Mouse (Mus musculus) limb, embryonic 10.5 days (tissue): Measurements from ENCODE around the gene Fblim1. TPM values are rescaled to one million over a fixed set of nuclear protein-coding genes. Genes with fewer than 3 reads are reported as not detected.

Experiments used
- DNase-seq: peaks from one replicate; pipeline ENCODE4 v3.0.0-alpha.2; 2017; ENCODE audit warnings: low spot score
- H3K27ac ChIP-seq: fragments of 300-500 bp; sonication (generic); 2 replicates; pipeline ENCODE4 v1.5.1; 2016; ENCODE audit warnings: mild to moderate bottlenecking
- H3K27me3 ChIP-seq: fragments of 300-500 bp; sonication (generic); 2 replicates; pipeline ENCODE4 v1.6.1; 2016; ENCODE audit warnings: low read depth, mild to moderate bottlenecking; ENCODE audit not compliant: poor library complexity, severe bottlenecking
- H3K36me3 ChIP-seq: fragments of 300-500 bp; sonication (generic); 2 replicates; pipeline ENCODE4 v1.6.1; 2016; ENCODE audit warnings: mild to moderate bottlenecking, moderate library complexity
- H3K4me1 ChIP-seq: fragments of 300-500 bp; sonication (generic); 2 replicates; pipeline ENCODE4 v1.6.1; 2016
- H3K4me3 ChIP-seq: fragments of 300-500 bp; sonication (generic); 2 replicates; pipeline ENCODE4 v1.5.1; 2016; ENCODE audit warnings: mild to moderate bottlenecking, moderate library complexity
- H3K9me3 ChIP-seq: fragments of 300-500 bp; sonication (generic); replicated peaks from 2 replicates; pipeline ENCODE4 v1.6.1; 2016; ENCODE audit warnings: mild to moderate bottlenecking
- WGBS: fragments of 180-500 bp; shearing (Covaris S2); methylation state at CpG from one replicate; pipeline ENCODE4 v1.1.7; 2016; 5-methylcytosine and 5-hydroxymethylcytosine counted together
- polyA plus RNA-seq: library from polyadenylated mRNA; unstranded; fragments of >200 nt; fragmentation: Nextera tagmentation; extraction: Ambion mirVana; gene quantifications from 2 replicates; pipeline ENCODE4 v1.2.1, GENCODE M21; 2016

Gene Fblim1
- polyA plus RNA-seq, 1 experiment from 2014 or later: 77.7 TPM

DNA sequence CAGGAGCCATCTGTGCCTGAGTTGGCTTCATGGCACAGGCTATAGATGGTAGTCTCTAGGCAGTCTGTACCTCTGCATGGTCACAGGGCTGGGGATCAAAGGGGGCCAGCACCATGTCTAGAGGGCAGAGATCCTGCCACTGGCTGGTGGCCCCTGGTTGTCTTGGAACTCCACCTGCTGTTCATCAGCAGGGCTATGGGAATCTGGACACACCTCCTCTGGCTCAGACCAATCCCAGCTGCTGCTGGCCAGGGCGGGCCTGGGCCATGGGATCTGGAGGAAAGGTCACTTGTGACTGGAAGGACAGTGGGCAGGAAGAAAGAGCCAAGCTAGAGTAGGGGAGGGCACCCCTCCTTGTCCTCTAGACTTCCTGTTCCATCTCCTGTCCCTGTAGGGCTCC is 17.8 kb upstream of the Fblim1 start, which contains the start of gene Slc25a34:
TSS of gene Slc25a34 (minus strand) at position 156 of the 400 bp plus-strand sequence.
- 33% methylated on average over 1 of the region's 1 CpGs for WGBS
- H3K4me3 ChIP-seq: no peak within 1 kb of the TSS
- no peak within 1 kb of the TSS for H3K27ac ChIP-seq
- DNase-seq: no peak
- H3K36me3 ChIP-seq: peaks cover 36% of the 10 kb centered on the region
- no peaks in the 10 kb centered on the region for H3K27me3 ChIP-seq
- H3K4me1 ChIP-seq: peaks cover 15% of the 10 kb centered on the region
- no peaks in the 10 kb centered on the region for H3K9me3 ChIP-seq

DNA sequence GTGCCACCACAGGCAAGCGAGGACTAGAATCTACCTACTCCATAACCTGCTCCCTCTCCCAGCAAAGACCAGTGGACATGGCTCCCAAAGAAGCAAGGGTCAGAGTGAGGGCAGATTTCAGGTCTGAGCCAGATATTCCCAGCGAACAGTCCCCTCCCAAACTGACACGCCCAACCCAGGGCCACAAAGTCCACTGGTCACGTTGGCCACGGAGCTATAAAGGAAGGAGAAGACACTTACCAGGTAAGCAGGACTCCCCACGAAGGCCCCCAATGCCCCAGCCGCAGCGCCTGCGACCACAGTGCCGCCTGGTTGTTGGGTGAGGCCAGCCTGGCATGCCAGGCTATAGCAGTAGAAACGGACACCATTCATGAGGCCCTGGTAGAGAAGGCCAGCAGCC is 17.1 kb upstream of the Fblim1 start:
- Histone ChIP-seq H3K4me3 (no peak overlapping the region), H3K27me3 (no peaks in the 10 kb centered on the region), H3K27ac (no peak overlapping the region), H3K4me1 (peaks cover 19% of the 10 kb centered on the region), H3K36me3 (peaks cover 30% of the 10 kb centered on the region), H3K9me3 (no peaks in the 10 kb centered on the region)
- 84% methylated on average over 11 of the region's 11 CpGs for WGBS
- DNase-seq: no peak

DNA sequence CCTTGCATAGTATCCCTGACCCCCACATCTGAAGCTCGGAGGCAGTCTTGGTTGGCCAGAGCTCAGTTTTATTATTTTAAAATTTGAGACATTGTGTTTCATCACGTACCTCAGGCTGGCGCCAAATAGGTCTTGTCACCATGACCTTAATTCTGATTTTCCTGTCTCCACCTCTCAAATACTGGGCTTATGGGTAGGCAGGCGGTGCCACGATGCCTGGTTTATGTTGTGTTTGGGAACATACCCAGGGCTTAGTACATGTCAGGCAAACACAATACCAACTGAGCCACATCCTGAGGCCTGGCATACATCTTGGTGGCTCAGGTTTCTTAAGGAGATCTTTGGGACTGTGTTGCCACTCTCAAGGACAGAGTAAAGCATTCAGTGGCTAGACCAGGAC is 16.7 kb upstream of the Fblim1 start:
- Histone ChIP-seq H3K27ac (no peak overlapping the region), H3K4me3 (no peak overlapping the region), H3K27me3 (no peaks in the 10 kb centered on the region), H3K9me3 (no peaks in the 10 kb centered on the region), H3K4me1 (peaks cover 24% of the 10 kb centered on the region), H3K36me3 (peaks cover 26% of the 10 kb centered on the region)
- WGBS: 90% methylated on average over 5 of the region's 5 CpGs
- no peak for DNase-seq

DNA sequence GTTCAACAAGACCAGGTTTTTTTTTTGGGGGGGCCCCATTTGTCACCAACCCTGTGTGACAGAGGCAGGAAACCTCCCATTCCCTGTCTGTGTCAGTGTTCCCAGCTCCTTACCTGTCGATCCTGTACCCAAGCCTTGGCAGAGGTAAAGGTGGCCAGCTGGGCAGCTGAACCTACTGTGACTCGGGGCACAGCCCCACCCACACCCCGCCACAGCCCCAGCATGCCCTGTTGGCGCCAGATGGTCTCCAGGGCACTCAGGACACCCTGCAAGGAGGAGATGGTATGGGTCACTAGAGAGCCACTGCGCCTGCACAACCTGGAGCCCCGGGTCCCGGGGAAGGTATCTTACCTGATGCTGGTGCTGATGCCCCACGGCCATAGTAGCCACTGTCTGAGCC is 16.2 kb upstream of the Fblim1 start:
- no peak for DNase-seq
- peaks cover 29% of the 10 kb centered on the region for H3K4me1 ChIP-seq
- WGBS: 86% methylated on average over 8 of the region's 8 CpGs

DNA sequence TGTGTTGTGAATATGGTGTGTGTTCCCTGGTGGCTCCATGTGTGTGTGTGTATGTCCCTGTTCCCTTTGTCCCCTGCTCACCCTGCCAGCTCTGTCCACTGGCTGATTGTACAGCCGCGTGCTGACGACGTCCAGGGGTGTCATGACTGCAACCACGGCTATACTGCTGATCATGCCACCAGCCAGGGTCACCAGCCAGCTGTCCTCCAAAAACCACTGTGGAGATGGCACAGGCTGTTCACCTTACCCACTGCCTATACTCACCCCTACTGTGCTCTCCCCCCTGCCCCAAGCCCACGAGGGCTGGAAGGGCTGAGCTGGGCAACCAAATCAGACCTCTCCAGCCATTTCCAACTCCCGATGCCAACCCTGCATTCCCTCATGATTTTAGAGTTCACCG is 15.4 kb upstream of the Fblim1 start:
- no peak for DNase-seq
- Histone ChIP-seq H3K9me3 (no peaks in the 10 kb centered on the region), H3K36me3 (peaks cover 14% of the 10 kb centered on the region), H3K27me3 (no peaks in the 10 kb centered on the region), H3K4me1 (peaks cover 31% of the 10 kb centered on the region), H3K4me3 (no peak overlapping the region), H3K27ac (no peak overlapping the region)
- 81% methylated on average over 8 of the region's 8 CpGs for WGBS

More for the DNA sequence above, 16.2 kb upstream of the Fblim1 start:
- Histone ChIP-seq H3K4me3 (no peak overlapping the region), H3K27ac (no peak overlapping the region), H3K27me3 (no peaks in the 10 kb centered on the region), H3K9me3 (no peaks in the 10 kb centered on the region), H3K36me3 (peaks cover 22% of the 10 kb centered on the region)

DNA sequence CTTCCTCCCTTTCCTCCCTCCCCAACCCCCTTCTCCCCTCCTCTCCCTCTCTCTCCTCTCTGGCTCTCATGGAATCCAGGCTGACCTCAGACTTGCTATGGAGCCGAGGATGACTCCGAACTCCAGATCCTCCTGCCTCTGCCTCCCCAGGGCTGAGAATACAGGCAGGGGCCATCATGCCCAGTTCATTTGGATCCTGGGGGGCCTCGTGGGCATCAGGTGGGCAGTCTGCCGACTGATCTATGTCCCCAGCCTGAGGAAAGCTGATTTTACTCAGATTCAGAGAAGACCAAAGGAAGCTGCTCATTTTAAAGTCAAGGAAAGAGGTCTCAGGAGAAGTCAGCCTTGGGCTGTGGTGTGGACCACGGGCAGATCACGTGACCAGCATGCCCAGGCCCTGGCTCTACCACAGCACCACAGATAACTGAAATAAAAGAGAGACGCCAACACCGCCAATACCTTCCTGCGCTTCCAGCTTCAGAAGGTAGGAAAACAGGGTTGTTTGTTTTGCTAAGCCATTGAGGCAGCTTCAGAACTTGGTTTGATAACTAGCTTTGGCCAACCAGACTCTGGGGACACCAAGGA is 13.5 kb upstream of the Fblim1 start:
- Histone ChIP-seq H3K9me3 (no peaks in the 10 kb centered on the region), H3K4me1 (peaks cover 34% of the 10 kb centered on the region), H3K27ac (no peak overlapping the region), H3K27me3 (no peaks in the 10 kb centered on the region), H3K36me3 (no peaks in the 10 kb centered on the region), H3K4me3 (no peak overlapping the region)
- no peak for DNase-seq
- 86% methylated on average over 9 of the region's 9 CpGs for WGBS

DNA sequence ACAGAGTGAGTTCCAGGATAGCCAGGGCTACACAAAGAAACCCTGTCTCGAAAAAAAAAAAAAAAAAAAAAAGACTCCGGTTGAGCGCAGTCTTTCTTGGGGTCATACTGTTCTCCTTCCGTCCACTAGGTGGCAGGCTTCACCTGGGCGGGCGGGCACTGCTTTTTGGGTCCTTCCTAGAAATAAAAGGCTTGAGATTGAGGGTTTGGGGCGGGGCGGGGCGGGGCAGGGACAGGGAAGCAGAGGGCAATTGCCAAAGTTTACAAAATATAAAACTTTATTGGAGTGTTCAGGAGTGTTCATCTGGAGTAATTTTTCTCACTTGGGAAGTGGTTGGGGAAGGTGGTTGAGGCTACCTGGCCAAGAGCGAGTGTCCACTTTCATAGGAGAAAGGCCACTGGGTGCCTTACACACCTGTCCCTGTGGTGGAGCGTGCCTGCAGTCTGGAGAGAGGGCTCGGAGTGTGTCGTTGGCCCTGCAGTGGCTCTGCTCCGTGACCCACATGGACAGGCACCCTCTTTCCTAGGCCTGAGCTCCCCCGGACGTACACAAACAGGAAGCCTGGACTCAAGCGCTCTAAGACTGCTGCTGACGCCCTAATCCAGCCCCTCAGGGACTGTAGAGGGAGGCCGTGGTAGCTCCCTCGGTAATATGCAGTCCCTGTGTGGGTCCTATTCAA is 12.8 kb upstream of the Fblim1 start, which contains the start of gene Tmem82:
TSS of gene Tmem82 (minus strand) at position 69 of the 679 bp plus-strand sequence.
- H3K27ac ChIP-seq: peak within 1 kb of the TSS; percentile 64
- H3K9me3 ChIP-seq: no peaks in the 10 kb centered on the region
- peaks cover 33% of the 10 kb centered on the region for H3K4me1 ChIP-seq
- H3K27me3 ChIP-seq: no peaks in the 10 kb centered on the region
- DNase-seq: peak; percentile 75
- H3K36me3 ChIP-seq: no peaks in the 10 kb centered on the region
- H3K4me3 ChIP-seq: peak within 1 kb of the TSS; percentile 46
- WGBS: 31% methylated on average over 20 of the region's 20 CpGs

DNA sequence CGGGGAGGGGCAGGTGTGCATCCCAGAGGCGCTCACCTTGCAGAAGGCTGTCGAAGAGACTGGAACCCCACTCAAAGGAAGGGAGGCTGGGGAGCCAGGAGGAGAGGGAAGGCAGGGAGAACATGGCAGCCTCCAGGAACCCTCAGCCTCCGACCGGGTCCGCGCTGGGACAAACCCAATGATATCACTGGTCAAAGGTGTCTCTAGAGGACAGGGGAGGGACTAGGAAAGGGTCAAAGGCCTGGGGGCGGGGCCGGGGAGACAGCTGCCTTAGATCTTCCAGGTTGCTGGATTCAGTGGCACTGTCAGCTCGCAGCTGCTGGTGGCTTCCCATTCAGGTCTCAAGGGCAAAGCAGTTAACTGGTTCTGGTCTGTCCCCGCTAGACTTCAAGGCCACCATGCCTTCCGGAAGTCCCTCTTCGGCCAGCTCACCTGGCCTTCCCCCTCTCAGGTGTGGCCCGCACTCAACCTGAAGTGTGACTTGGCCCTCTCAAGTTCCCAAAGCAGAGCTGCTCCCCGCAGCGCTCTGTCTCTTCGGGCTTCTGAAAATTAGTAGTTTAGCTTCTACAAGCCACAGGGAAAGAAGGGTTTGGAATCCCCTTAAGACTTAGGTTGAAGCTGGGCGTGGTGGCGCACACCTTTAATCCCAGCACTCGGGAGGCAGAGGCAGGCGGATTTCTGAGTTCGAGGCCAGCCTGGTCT is 12.1 kb upstream of the Fblim1 start:
- Histone ChIP-seq H3K27ac (peak overlapping the region; percentile 64), H3K9me3 (no peaks in the 10 kb centered on the region)

DNA sequence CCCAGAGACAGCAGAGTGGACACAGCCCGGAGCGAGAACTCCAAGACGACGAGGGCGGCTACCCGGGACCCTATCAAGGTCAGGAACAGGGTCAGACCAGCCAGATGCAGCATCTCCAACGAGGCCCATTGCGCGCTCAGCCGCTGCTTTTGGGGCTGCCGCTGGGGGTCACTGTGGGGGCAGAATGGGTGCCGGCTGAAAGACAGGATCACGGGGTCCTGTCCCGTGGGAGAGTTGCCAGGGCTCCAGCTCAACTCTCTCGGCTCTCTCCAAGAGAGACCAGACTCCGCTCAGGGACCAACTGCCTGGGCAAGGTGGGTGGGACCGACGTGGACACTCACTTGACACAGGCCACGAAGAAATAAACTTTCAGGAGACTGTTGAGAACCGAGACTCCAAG is 11.4 kb upstream of the Fblim1 start:
- Histone ChIP-seq H3K27ac (peak overlapping the region; percentile 64), H3K36me3 (no peaks in the 10 kb centered on the region), H3K4me3 (peak overlapping the region; percentile 46), H3K9me3 (no peaks in the 10 kb centered on the region), H3K27me3 (no peaks in the 10 kb centered on the region), H3K4me1 (peaks cover 31% of the 10 kb centered on the region)
- WGBS: 1% methylated on average over 20 of the region's 20 CpGs
- peak; percentile 79 for DNase-seq

More for the DNA sequence above, 12.1 kb upstream of the Fblim1 start:
- WGBS: 10% methylated on average over 22 of the region's 22 CpGs
- Histone ChIP-seq H3K4me1 (peaks cover 31% of the 10 kb centered on the region), H3K4me3 (peak overlapping the region; percentile 46), H3K27me3 (no peaks in the 10 kb centered on the region), H3K36me3 (no peaks in the 10 kb centered on the region)
- DNase-seq: peak; percentile 62

DNA sequence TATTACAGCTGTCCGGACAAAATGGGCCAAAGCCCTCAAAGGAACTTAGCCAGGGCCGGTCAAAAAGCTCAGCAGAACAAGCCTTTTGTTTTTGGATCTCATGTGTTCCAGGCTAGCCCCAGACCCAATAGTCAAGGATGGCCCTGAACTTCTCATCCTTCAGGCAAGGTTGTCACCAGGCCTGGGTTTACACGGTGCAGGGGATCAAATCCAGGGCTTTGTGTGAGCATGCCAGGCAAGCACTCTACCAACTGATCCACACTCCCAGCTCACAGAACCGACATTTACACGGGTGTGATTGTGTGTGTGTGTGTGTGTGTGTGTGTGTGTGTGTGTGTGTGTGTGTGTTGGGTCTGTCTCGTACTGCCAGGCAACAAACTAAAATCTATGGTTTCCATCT is 10.9 kb upstream of the Fblim1 start:
- Histone ChIP-seq H3K4me1 (peaks cover 31% of the 10 kb centered on the region), H3K9me3 (no peaks in the 10 kb centered on the region), H3K36me3 (no peaks in the 10 kb centered on the region), H3K4me3 (no peak overlapping the region), H3K27ac (no peak overlapping the region), H3K27me3 (no peaks in the 10 kb centered on the region)
- WGBS: 83% methylated on average over 6 of the region's 6 CpGs
- no peak for DNase-seq

DNA sequence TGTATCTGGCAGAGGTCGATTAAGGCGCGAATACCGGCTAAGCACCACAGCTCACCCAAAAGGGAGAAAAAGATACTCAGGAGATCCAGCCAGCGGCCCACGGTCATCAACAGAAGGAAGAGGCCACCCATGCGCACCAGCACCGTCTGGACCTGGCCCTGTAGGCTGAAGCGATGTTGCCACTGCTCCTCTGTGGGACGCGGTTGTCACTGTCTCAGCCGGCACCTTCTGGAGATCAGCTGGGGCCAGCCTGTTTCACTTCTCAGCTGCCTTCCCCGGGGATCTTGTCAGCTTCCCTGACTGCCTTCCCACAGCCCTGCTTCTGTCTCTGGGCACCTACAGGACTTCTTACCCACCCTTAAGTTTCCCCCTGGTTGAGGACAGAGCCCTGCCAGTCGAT is 9.1 kb upstream of the Fblim1 start:
- H3K4me3 ChIP-seq: no peak overlapping the region
- DNase-seq: no peak
- no peak overlapping the region for H3K27ac ChIP-seq
- 91% methylated on average over 14 of the region's 14 CpGs for WGBS
- no peaks in the 10 kb centered on the region for H3K9me3 ChIP-seq
- H3K36me3 ChIP-seq: no peaks in the 10 kb centered on the region
- no peaks in the 10 kb centered on the region for H3K27me3 ChIP-seq
- peaks cover 31% of the 10 kb centered on the region for H3K4me1 ChIP-seq

DNA sequence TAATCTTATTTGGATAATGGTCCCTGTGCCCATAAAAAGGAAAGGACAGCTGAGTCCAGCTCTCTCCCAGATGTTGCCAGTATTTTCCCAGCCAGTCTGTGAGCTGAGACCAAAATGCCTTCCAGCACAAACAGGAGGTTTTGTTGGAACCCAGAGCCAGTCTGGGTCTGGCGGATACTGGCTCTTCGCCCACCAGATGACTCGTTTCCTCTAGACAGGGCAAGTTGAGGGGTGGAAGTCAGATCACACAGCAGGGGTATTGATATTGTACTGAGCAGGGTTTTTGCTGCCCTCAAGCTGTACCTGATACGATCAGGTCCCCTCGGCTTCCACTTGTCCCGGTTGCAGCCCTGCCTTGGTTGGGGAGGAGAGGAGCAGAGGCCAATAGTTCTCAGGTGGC is 3.6 kb upstream of the Fblim1 start:
- DNase-seq: no peak
- Histone ChIP-seq H3K4me1 (peaks cover 10% of the 10 kb centered on the region; the same call in 1 of the 2 replicates), H3K36me3 (no peaks in the 10 kb centered on the region), H3K9me3 (no peaks in the 10 kb centered on the region), H3K4me3 (no peak overlapping the region), H3K27ac (no peak overlapping the region), H3K27me3 (no peaks in the 10 kb centered on the region)
- 85% methylated on average over 6 of the region's 6 CpGs for WGBS

DNA sequence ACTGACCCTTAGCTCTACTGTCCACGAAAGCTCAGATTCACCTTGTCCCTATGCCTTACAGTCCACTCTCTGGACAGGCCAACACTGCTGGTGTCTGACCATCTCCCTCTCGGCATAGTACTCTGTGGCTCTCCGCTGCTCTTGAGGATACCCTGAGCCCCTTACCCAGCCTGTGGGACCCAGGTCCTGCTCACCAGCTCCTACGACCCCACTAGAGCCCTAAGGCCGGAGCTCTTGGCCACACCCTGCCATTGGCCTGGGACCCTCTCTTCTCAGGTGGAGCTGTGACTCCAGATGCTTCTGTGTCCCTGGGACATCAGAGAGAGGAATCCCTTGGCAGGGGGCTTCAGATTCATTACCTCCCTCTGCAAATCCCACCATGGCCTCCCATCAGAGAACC is 475 bp downstream of the Fblim1 start:
- WGBS: 90% methylated on average over 5 of the region's 5 CpGs
- Histone ChIP-seq H3K4me1 (peaks cover 18% of the 10 kb centered on the region; the same call in 1 of the 2 replicates), H3K4me3 (no peak overlapping the region), H3K27me3 (no peaks in the 10 kb centered on the region), H3K9me3 (no peaks in the 10 kb centered on the region), H3K36me3 (no peaks in the 10 kb centered on the region), H3K27ac (no peak overlapping the region)
- DNase-seq: no peak
